Mouse (Mus musculus) left cerebral cortex, postnatal 4 days (tissue): Measurements from ENCODE around the gene Nr1h2. TPM values are rescaled to one million over a fixed set of nuclear protein-coding genes. Genes with fewer than 3 reads are reported as not detected.

ENCODE experiments used
- microRNA-seq: library from miRNA; unstranded; fragments of <30 nt; microRNA quantifications from one replicate; pipeline ENCODE4 v1.2.0, GENCODE M21; 2022
- total RNA-seq, 2 experiments: library from RNA; stranded (reverse); gene quantifications; 2 replicates each; pipeline ENCODE4 v1.2.3; 2021

Gene Nr1h2
- total RNA-seq, 2 experiments from 2014 or later = 44.4 to 55.0 TPM

Small RNA genes within 50 kb of the gene (microRNA-seq; reads per million reads assigned to microRNA genes)
- not detected for gene Mir7053

Other genes with a start within 250 kb of the Nr1h2 start
- gene Clec11a, start 247.0 kb downstream of the Nr1h2 start, total RNA-seq = 1 to 10 TPM; 2.5 to 2.8 TPM
- gene Shank1, start 243.7 kb downstream of the Nr1h2 start, total RNA-seq = 100 to 1,000 TPM; 299 to 336 TPM
- gene Syt3, start 169.8 kb downstream of the Nr1h2 start, total RNA-seq = 10 to 100 TPM; 45.1 to 52.4 TPM
- 1 to 10 TPM; 1.3 to 2.4 TPM for gene 1700008O03Rik, start 168.1 kb downstream of the Nr1h2 start, total RNA-seq
- gene Lrrc4b, start 124.9 kb downstream of the Nr1h2 start, total RNA-seq = 100 to 1,000 TPM; 357 to 379 TPM
- gene Aspdh, start 88.6 kb downstream of the Nr1h2 start, total RNA-seq = 10 to 100 TPM; 20.5 to 24.5 TPM
- 10 to 100 TPM; 31.9 to 32.6 TPM for gene Josd2, start 86.0 kb downstream of the Nr1h2 start, total RNA-seq
- gene Emc10, start 57.4 kb downstream of the Nr1h2 start, total RNA-seq = 100 to 1,000 TPM; 146 to 150 TPM
- gene Fam71e1, start 57.4 kb downstream of the Nr1h2 start, total RNA-seq = 10 to 100 TPM; 23.8 to 27.3 TPM
- under 1 TPM in 1 of 2 experiments, not detected in 1; 0.10 TPM for gene Mybpc2, start 29.3 kb downstream of the Nr1h2 start, total RNA-seq
- gene Spib, start 21.9 kb downstream of the Nr1h2 start, total RNA-seq = under 1 TPM in 1 of 2 experiments, not detected in 1; 0.20 TPM
- 10 to 100 TPM; 13.6 to 14.4 TPM for gene Pold1, start 5.1 kb downstream of the Nr1h2 start, total RNA-seq
- gene Napsa, start 18.4 kb upstream of the Nr1h2 start, total RNA-seq = under 1 TPM in 1 of 2 experiments, not detected in 1; 0.30 TPM
- 10 to 100 TPM; 31.0 to 33.0 TPM for gene Kcnc3, start 36.7 kb upstream of the Nr1h2 start, total RNA-seq
- 1 to 10 TPM; 3.0 to 5.7 TPM for gene Myh14, start 116.9 kb upstream of the Nr1h2 start, total RNA-seq
- not detected for gene Izumo2, start 154.8 kb upstream of the Nr1h2 start, total RNA-seq
- 10 to 100 TPM; 19.6 to 25.9 TPM for gene Vrk3, start 194.5 kb upstream of the Nr1h2 start, total RNA-seq
- under 1 TPM; 0.84 to 0.91 TPM for gene Zfp473, start 197.1 kb upstream of the Nr1h2 start, total RNA-seq